Mouse (Mus musculus) heart, postnatal 25 days (tissue): ENCODE measurements around the gene Trim5. TPM values are rescaled to one million over a fixed set of nuclear protein-coding genes. Genes with fewer than 3 reads are reported as not detected.

Experiments
- DNase-seq: peaks from one replicate; pipeline ENCODE4 v3.0.0; 2022; ENCODE audit warnings: low spot score
- intact Hi-C: fragments of 180-260 bp; cut with DNase I; formaldehyde crosslinking; loops from one replicate; pipeline ENCODE4 v1.15.1; 2025
- total RNA-seq, 2 experiments: library from RNA; stranded (reverse); gene quantifications; 2 replicates each; pipeline ENCODE4 v1.2.3; 2021

The Trim5 gene
- total RNA-seq, 2 experiments from 2014 or later, result 2.2 to 2.3 TPM

- DNase-seq, result no peak
- intact Hi-C loops, result no loop called here
Observed at GRCm38 (mm10) chr7:104216011-104216535, 71.8 kb downstream of the Trim5 start.

Other genes starting within 250 kb of the Trim5 start
- gene Olfr642, start 235.4 kb downstream of the Trim5 start, total RNA-seq, result not detected
- gene 4930516K23Rik, start 226.6 kb downstream of the Trim5 start, total RNA-seq, result not detected
- not detected for gene Olfr644, start 216.2 kb downstream of the Trim5 start, total RNA-seq
- gene Olfr645, start 202.6 kb downstream of the Trim5 start, total RNA-seq, result not detected
- not detected for gene Olfr646, start 183.2 kb downstream of the Trim5 start, total RNA-seq
- not detected for gene Ubqln5, start 158.3 kb downstream of the Trim5 start, total RNA-seq
- not detected for gene Olfr643, start 150.7 kb downstream of the Trim5 start, total RNA-seq
- not detected for gene Ubqln3, start 144.8 kb downstream of the Trim5 start, total RNA-seq
- not detected for gene Ubqlnl, start 137.5 kb downstream of the Trim5 start, total RNA-seq
- not detected for gene Olfm5, start 123.3 kb downstream of the Trim5 start, total RNA-seq
- not detected for gene Olfr648, start 104.7 kb downstream of the Trim5 start, total RNA-seq
- gene Olfr649, start 92.1 kb downstream of the Trim5 start, total RNA-seq, result not detected
- under 1 TPM; 0.47 to 0.73 TPM for gene Trim6, start 69.3 kb downstream of the Trim5 start, total RNA-seq
- 1 to 10 TPM; 3.9 to 4.1 TPM for gene Trim34a, start 43.6 kb downstream of the Trim5 start, total RNA-seq
- gene Trim12a, start 27.4 kb upstream of the Trim5 start, total RNA-seq, result 1 to 10 TPM; 5.7 to 6.3 TPM
- under 1 TPM; 0.39 to 0.48 TPM for gene Trim34b, start 41.4 kb upstream of the Trim5 start, total RNA-seq
- 1 to 10 TPM; 5.0 to 5.2 TPM for gene Trim12c, start 65.3 kb upstream of the Trim5 start, total RNA-seq
- not detected for gene Trim30b, start 81.8 kb upstream of the Trim5 start, total RNA-seq
- gene Trim30c, start 112.7 kb upstream of the Trim5 start, total RNA-seq, result not detected
- 1 to 10 TPM; 3.5 to 4.0 TPM for gene Trim30a, start 177.1 kb upstream of the Trim5 start, total RNA-seq
- under 1 TPM; 0.36 to 0.57 TPM for gene Trim30d, start 219.8 kb upstream of the Trim5 start, total RNA-seq